Mouse (Mus musculus) cerebellum, adult 11 months (tissue): ENCODE results near the gene Taok1.

Experiments
- DNase-seq: peaks from one replicate; pipeline ENCODE4 v3.0.0; 2022

Gene Taok1

GRCm38 (mm10) chr11:77491123-77491501 lies 116.5 kb downstream of the Taok1 start:
- peak; percentile 82 for DNase-seq

GRCm38 (mm10) chr11:77490451-77490850 lies 117.2 kb downstream of the Taok1 start:
- DNase-seq, result no peak

GRCm38 (mm10) chr11:77489591-77490235 lies 117.9 kb downstream of the Taok1 start, which contains the start of gene Ankrd13b:
TSS of gene Ankrd13b (minus strand) at chr11:77489678.
- peak; percentile 79 for DNase-seq

- DNase-seq, result no peak
These were observed 118.6 kb downstream of the Taok1 start for GRCm38 (mm10) chr11:77488771-77489581.

- DNase-seq, result no peak
These were observed 120.8 kb downstream of the Taok1 start for GRCm38 (mm10) chr11:77486798-77487197.

- DNase-seq, result no peak
These were observed 122.4 kb downstream of the Taok1 start for GRCm38 (mm10) chr11:77485229-77485628.

GRCm38 (mm10) chr11:77483510-77484255 lies 123.9 kb downstream of the Taok1 start:
- DNase-seq, result no peak

- DNase-seq, result no peak
These were observed 124.6 kb downstream of the Taok1 start for GRCm38 (mm10) chr11:77483043-77483442.
